In the genomic region with DNA sequence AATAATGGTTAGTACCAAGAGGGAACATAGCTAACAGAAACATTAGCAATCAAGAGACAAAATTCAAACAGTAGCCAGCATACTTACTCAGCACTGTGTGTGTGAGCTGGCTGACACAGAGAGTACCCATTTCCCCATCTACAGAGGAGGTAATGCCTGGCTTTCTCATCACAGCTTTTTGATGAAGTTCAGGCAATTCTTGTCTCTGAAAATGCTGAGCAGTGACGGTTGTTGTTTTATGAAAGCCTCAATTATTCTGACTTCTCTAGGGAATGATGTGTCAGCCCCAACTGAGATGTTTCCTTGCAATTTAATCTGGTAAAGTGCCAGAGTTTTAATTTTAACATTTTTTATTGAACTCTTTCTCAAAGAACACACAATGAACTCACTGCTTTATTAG, we compare ENCODE assay signal across 16 mouse cellular contexts.
"Had no signal": no experiment of that assay in that cellular context is flagged by ENCODE, and none has a peak within 500 bp of the region (broad histone marks: within the 10 kb centered on the region; RNA-seq: fewer than 3 reads in every experiment).

No protein-coding gene starts in this region.

- H3K36me3 ChIP-seq: liver, embryonic 13.5 days; midbrain, embryonic 12.5 days; midbrain, embryonic 15.5 days; neural tube, embryonic 12.5 days; neural tube, embryonic 15.5 days had no signal

- H3K4me1 ChIP-seq: liver, embryonic 13.5 days; midbrain, embryonic 12.5 days; midbrain, embryonic 15.5 days; neural tube, embryonic 12.5 days; neural tube, embryonic 15.5 days had no signal

- H3K4me3 ChIP-seq: left cerebral cortex, adult 2 months; liver, embryonic 13.5 days; midbrain, embryonic 12.5 days; midbrain, embryonic 15.5 days; neural tube, embryonic 12.5 days; neural tube, embryonic 15.5 days had no signal

- H3K4me2 ChIP-seq: liver, embryonic 13.5 days; midbrain, embryonic 12.5 days; midbrain, embryonic 15.5 days; neural tube, embryonic 12.5 days; neural tube, embryonic 15.5 days had no signal

- H3K9me3 ChIP-seq: liver, embryonic 13.5 days; midbrain, embryonic 12.5 days; midbrain, embryonic 15.5 days; neural tube, embryonic 12.5 days; neural tube, embryonic 15.5 days had no signal

- H3K27me3 ChIP-seq: liver, embryonic 13.5 days; midbrain, embryonic 12.5 days; midbrain, embryonic 15.5 days; neural tube, embryonic 12.5 days; neural tube, embryonic 15.5 days had no signal

- ATAC-seq: midbrain, embryonic 15.5 days had no signal

- DNase-seq: kidney, postnatal 10 days; kidney, postnatal 36 days; layer of hippocampus, postnatal 36 days; liver, embryonic 13.5 days; lung, adult 2 months; lung, postnatal 14 days; lung, postnatal 4 days; right cerebral cortex, postnatal 25 days; thymus, adult 2 months; thymus, postnatal 14 days; thymus, postnatal 4 days had no signal

- H3K9ac ChIP-seq: liver, embryonic 13.5 days; midbrain, embryonic 12.5 days; midbrain, embryonic 15.5 days; neural tube, embryonic 12.5 days; neural tube, embryonic 15.5 days had no signal

- H3K27ac ChIP-seq: left cerebral cortex, adult 2 months; liver, embryonic 13.5 days; midbrain, embryonic 12.5 days; midbrain, embryonic 15.5 days; neural tube, embryonic 12.5 days; neural tube, embryonic 15.5 days had no signal
